Mouse (Mus musculus) heart, postnatal 10 days (tissue): ENCODE measurements around the gene C1qtnf12. TPM values are rescaled to one million over a fixed set of nuclear protein-coding genes. Genes with fewer than 3 reads are reported as not detected.
A peak's percentile ranks its signal among the peaks of the same experiment; 100 is the strongest.

ENCODE experiments used
- DNase-seq, 2 experiments: peaks; one replicate each; pipeline ENCODE4 v3.0.0; 2021
- intact Hi-C: fragments of 180-260 bp; cut with DNase I; formaldehyde crosslinking; loops from one replicate; pipeline ENCODE4 v1.15.1; 2025
- total RNA-seq, 2 experiments: library from RNA; stranded (reverse); gene quantifications; 2 replicates each; pipeline ENCODE4 v1.2.3; 2021

Gene C1qtnf12
- 10 to 100 TPM; 17.8 to 24.8 TPM for total RNA-seq

- peak; percentile 42 to 48 for DNase-seq
- intact Hi-C loops: loop anchor here (2.0 to 5.0 kb wide), 2 partner anchors 28 to 70 kb away; no protein-coding TSS in a partner anchor
These were observed at the start of gene C1qtnf12 for GRCm38 (mm10) chr4:155962167-155962971. TSS of gene C1qtnf12 (plus strand) at chr4:155962318.

DNA sequence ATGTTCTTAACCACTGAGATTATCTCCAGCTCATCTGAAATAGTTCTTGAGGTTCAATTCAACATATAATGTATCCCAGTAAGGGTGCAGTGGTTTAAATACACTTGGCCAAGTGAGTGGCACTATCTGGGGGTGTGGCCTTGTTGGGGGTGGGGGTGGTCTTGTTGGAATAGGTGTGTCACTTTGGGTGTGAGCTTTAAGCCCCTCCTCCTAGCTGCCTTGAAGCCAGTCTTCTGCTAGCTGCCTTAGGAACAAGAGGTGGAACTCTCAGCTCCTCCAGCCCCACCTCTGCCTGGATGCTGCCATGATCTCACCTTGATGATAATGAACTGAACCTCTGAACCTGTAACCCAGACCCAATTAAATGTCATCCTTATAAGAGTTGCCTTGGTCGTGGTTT, 30.1 kb upstream of the C1qtnf12 start:
- intact Hi-C loops: no loop called here
- no peak for DNase-seq

- intact Hi-C loops: loop anchor here (1.0 to 5.0 kb wide), 3 partner anchors 50 to 111 kb away; partner anchors contain the start of genes Aurkaip1, Cptp and Ints11
These were observed 19.1 kb upstream of the C1qtnf12 start for GRCm38 (mm10) chr4:155943049-155943452.

GRCm38 (mm10) chr4:155943534-155944249, 18.4 kb upstream of the C1qtnf12 start, which contains the start of gene Ube2j2:
TSS of gene Ube2j2 (plus strand) at chr4:155943831.
- DNase-seq: peak; percentile 99
- intact Hi-C loops: loop anchor here (1.0 to 5.0 kb wide), 3 partner anchors 51 to 111 kb away; partner anchors contain the start of genes Aurkaip1, Cptp and Ints11

More at GRCm38 (mm10) chr4:155943049-155943452, 19.1 kb upstream of the C1qtnf12 start:
- DNase-seq: peak; percentile 64 to 72

- intact Hi-C loops: loop anchor here (5.0 kb wide), 1 partner anchor 112 kb away; the partner anchor contains the start of gene Aurkaip1
- DNase-seq: no peak
These were observed 17.8 kb upstream of the C1qtnf12 start for GRCm38 (mm10) chr4:155944271-155944670.

GRCm38 (mm10) chr4:155947094-155947493, 15.0 kb upstream of the C1qtnf12 start:
- DNase-seq: no peak
- intact Hi-C loops: no loop called here

GRCm38 (mm10) chr4:155955491-155955890, 6.6 kb upstream of the C1qtnf12 start:
- intact Hi-C loops: no loop called here
- no peak for DNase-seq

DNA sequence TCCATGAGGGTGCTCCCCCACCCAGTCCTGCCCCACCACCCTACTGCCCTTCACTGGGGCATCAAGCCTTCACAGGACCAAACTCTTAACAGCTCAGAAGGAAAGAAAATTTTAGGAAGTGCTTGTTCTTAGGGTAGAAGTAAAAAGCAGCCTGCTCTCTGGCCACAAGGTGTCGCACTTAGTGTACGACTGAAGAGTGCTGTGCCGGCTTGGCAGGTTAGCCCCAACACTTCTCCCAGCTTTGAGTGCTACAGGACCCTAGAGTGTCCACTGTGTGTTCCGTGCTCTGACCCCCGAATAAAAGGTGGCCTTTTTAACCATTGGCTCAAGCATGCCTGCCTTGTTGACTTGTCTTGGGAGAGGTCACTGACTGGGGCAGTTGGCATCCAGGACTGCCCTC, 2.8 kb upstream of the C1qtnf12 start:
- intact Hi-C loops: loop anchor here (1.0 kb wide), 1 partner anchor 142 kb away; no protein-coding TSS in a partner anchor
- DNase-seq: peak; percentile 81 to 87

- intact Hi-C loops: loop anchor here (2.0 to 5.0 kb wide), 2 partner anchors 28 to 69 kb away; no protein-coding TSS in a partner anchor
These were observed 988 bp downstream of the C1qtnf12 start for GRCm38 (mm10) chr4:155963106-155963505.

DNA sequence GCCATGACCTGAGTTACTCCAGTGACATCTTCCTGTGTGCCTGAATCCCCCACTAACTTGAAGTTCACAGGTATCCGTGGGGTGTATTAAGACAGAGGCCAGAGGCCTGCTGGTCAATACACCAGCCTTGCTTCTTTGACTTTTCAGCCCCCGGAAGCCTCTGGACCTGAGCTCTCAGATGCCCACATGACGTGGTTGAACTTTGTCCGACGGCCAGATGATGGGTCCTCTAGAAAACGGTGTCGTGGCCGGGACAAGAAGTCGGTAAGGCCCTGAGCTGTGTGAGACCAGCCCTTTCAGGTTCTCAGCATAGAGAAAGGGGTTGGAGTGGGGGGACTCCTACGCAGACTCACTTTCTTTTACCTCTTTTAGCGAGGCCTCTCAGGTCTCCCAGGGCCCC, 2.3 kb downstream of the C1qtnf12 start:
- intact Hi-C loops: loop anchor here (5.0 kb wide), 1 partner anchor 68 kb away; no protein-coding TSS in a partner anchor
- no peak for DNase-seq

More at GRCm38 (mm10) chr4:155963106-155963505, 988 bp downstream of the C1qtnf12 start:
- DNase-seq: no peak

DNA sequence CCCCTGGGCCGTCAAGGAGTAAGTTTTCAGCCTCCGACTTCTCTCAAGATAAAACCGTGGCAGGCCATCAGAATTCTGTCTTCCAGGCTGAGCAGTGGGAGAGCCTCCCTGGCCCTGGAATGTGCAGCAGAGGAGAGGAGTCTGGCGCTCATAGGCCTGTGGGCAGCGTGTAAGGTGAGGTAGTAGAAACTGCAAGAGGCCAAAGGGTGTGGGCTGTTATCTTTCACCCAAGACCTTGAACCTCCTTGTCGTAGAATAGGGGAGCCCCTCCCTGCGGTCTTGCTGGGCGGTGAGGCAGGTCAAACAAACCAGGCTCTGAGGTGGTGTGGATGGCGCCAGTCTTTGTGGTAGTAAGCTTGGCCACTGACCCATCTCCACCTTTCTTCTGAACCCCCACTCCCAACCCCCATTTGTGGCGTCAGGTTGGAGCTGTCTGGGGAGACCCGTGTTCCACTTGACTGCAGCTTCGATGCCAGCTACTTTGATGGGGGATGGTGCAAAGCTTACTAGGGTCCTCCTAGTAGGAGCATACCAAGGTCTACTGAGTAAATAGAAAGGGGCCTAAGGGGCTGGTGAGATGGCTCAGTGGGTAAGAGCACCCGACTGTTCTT, 7.0 kb downstream of the C1qtnf12 start:
- intact Hi-C loops: no loop called here
- no peak for DNase-seq

GRCm38 (mm10) chr4:155970286-155970685, 8.2 kb downstream of the C1qtnf12 start:
- intact Hi-C loops: no loop called here

DNA sequence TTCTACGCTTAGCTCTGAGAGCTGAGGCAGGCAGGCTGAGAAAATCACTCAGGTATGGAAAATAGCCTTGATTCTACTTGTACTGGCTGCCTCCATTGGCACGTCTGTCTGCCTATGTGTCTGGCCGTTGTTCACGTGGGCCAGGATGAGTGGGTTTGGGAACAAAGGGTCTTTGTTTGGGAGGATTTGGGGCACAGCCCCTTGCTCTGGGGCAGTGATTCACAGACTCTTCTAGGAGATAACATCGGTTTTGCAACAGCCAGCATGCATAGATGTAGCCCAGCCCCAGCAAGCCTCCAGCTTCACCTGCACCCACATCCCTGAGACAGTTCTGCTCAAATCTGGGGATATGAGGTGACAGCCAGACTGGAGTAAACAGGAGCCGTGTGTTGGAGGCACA, 10.5 kb downstream of the C1qtnf12 start:
- intact Hi-C loops: no loop called here
- no peak for DNase-seq

More at GRCm38 (mm10) chr4:155970286-155970685, 8.2 kb downstream of the C1qtnf12 start:
- DNase-seq: no peak

- intact Hi-C loops: no loop called here
- no peak for DNase-seq
These were observed 11.1 kb downstream of the C1qtnf12 start for GRCm38 (mm10) chr4:155973239-155973638.

DNA sequence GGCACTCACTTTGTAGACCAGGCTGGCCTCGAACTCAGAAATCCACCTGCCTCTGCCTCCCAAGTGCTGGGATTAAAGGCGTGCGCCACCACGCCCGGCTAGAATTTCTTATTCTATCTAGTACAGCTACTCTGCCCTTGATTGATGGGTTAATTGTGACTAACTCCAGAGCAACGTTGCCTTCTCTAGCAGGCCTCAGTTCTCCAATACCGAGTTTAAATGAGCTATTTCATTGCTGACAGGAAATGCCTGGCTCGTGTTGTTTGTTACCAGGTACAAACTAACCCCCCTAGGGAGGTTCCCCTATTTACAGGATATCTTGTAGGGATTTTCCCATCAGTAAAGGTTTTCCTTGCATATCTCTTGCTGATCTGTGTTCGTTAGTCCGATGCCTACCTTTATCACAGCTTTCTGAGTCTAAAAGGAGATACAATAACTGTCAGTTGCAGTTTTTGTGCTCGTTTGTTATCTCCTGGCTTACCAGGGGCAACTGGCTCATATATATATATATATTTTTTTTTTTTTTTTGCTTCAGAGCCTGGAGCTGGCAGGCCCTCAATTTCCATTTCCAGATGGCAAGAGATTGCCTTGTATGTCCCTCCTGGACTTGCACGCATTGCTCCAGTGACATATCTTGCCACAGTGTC, 19.4 kb downstream of the C1qtnf12 start:
- DNase-seq: no peak
- intact Hi-C loops: no loop called here

DNA sequence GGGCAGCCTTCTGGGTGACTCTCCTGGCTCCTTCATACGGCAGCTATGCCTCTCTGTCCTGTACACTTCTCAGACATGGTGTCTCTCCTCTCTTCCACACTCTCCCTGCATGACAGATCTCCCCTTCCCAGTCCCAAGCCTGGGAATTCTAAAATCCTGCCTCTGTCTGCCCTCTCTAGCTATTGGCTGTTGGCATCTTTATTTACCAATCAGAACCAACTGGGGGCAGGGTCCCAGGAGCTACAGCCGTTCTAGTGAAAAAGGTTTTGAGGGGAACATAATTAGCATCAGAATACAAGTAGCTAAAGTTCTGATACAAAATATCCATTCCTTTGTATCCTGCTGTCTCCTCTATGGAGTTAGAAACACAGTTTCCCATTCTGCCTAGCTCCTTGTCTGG, 21.7 kb downstream of the C1qtnf12 start:
- DNase-seq: no peak
- intact Hi-C loops: no loop called here

GRCm38 (mm10) chr4:155991211-155991907, 29.2 kb downstream of the C1qtnf12 start:
- DNase-seq: peak; percentile 11 to 28
- intact Hi-C loops: loop anchor here (2.0 kb wide), 1 partner anchor 29 kb away; the partner anchor contains the start of gene C1qtnf12

DNA sequence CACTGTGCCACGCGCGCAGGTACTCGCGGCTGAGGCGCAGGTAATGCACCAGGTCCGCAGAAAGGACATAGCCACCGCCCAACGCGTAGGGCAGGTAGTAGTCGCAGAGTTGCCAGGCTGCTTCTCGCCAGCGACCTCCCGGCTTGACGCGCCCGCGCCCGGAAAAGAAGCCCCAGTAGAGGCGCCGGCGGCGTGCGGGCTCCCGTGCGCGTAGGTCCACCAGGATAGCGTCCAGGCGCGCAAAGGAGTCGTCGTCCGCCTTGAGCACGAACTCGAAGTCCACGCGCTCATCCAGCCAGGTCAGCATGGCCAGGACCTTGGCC, 29.8 kb downstream of the C1qtnf12 start:
- DNase-seq: no peak
- intact Hi-C loops: loop anchor here (2.0 kb wide), 1 partner anchor 29 kb away; the partner anchor contains the start of gene C1qtnf12

GRCm38 (mm10) chr4:155992241-155992905, 30.3 kb downstream of the C1qtnf12 start, which contains the start of the genes B3galt6 and Sdf4:
TSS of gene B3galt6 (minus strand) at chr4:155992649.
TSS of gene Sdf4 (plus strand) at chr4:155992872.
- intact Hi-C loops: no loop called here
- DNase-seq: peak; percentile 90 to 92
